Mouse (Mus musculus) liver, adult 2 months (tissue): ENCODE measurements at regions not wholly inside any gene's neighbourhood (a gene's known extent, or its start where the extent isn't known, plus 50 kb on each side); places are given as distances from the start of the nearest gene placed in this dataset.
A peak's percentile ranks its signal among the peaks of the same experiment; 100 is the strongest.

ENCODE experiments used
- DNase-seq: peaks from one replicate; pipeline ENCODE4 v3.0.0-alpha.2; 2011; ENCODE audit warnings: low read depth, low spot score; ENCODE audit errors: extremely low read depth
- H3K27ac ChIP-seq: fragments of 200-500 bp; replicated peaks from 2 replicates; pipeline ENCODE4 v1.5.1; 2012; ENCODE audit warnings: low read depth, mild to moderate bottlenecking, control low read depth, inconsistent platforms, low read length; ENCODE audit not compliant: insufficient read depth
- H3K27me3 ChIP-seq: fragments of 200-500 bp; 2 replicates; pipeline ENCODE4 v1.6.1; 2012; ENCODE audit warnings: mild to moderate bottlenecking, moderate library complexity, low read length, inconsistent platforms; ENCODE audit not compliant: control insufficient read depth, insufficient read depth
- H3K36me3 ChIP-seq: fragments of 200-500 bp; 2 replicates; pipeline ENCODE4 v1.6.1; 2012; ENCODE audit warnings: low read length, inconsistent platforms; ENCODE audit not compliant: control insufficient read depth, insufficient read depth
- H3K4me1 ChIP-seq: fragments of 200-500 bp; 2 replicates; pipeline ENCODE4 v1.6.1; 2011; ENCODE audit warnings: low read length; ENCODE audit not compliant: control insufficient read depth, insufficient read depth
- H3K4me3 ChIP-seq: fragments of 200-500 bp; 2 replicates; pipeline ENCODE4 v1.5.1; 2011; ENCODE audit warnings: low read depth, mild to moderate bottlenecking, control low read depth, low read length, moderate library complexity; ENCODE audit not compliant: insufficient read depth
- H3K79me2 ChIP-seq: fragments of 200-500 bp; 2 replicates; pipeline ENCODE4 v1.6.1; 2012; ENCODE audit warnings: inconsistent platforms, mild to moderate bottlenecking, low read length, moderate library complexity; ENCODE audit not compliant: control insufficient read depth, insufficient read depth
- H3K9ac ChIP-seq: fragments of 200-500 bp; 2 replicates; pipeline ENCODE4 v1.6.1; 2012; ENCODE audit warnings: low read depth, mild to moderate bottlenecking, control low read depth, inconsistent platforms, low read length
- CTCF ChIP-seq: fragments of 200-500 bp; IDR thresholded peaks from 2 replicates; pipeline ENCODE4 v1.5.1; 2011; ENCODE audit warnings: low read depth, low read length, control low read depth
- POLR2A ChIP-seq: fragments of 200-500 bp; IDR thresholded peaks from 2 replicates; pipeline ENCODE4 v1.6.1; 2011; ENCODE audit warnings: low read length, control low read depth; ENCODE audit not compliant: insufficient read depth; ENCODE audit errors: extremely low read depth
- WGBS: fragments of 180-500 bp; shearing (Covaris S2); methylation state at CpG from one replicate; pipeline ENCODE4 v1.1.7; 2018; 5-methylcytosine and 5-hydroxymethylcytosine counted together

GRCm38 (mm10) chr12:119070963-119071362, 104.7 kb upstream of the Abcb5 start:
- Histone ChIP-seq H3K4me3 (no peak overlapping the region), H3K36me3 (no peaks in the 10 kb centered on the region), H3K27me3 (no peaks in the 10 kb centered on the region), H3K79me2 (no peaks in the 10 kb centered on the region), H3K4me1 (no peaks in the 10 kb centered on the region; the same call in 1 of the 2 replicates), H3K27ac (no peak overlapping the region), H3K9ac (no peak overlapping the region)
- 30% methylated on average over 1 of the region's 1 CpGs for WGBS
- TF ChIP-seq POLR2A: no peak
- TF ChIP-seq CTCF: no peak
- DNase-seq: peak; percentile 80

GRCm38 (mm10) chr12:119070446-119070845, 104.2 kb upstream of the Abcb5 start:
- no peak overlapping the region for H3K27ac ChIP-seq
- peak; percentile 54 for DNase-seq
- H3K9ac ChIP-seq: no peak overlapping the region
- no peaks in the 10 kb centered on the region; the same call in 1 of the 2 replicates for H3K4me1 ChIP-seq
- no peaks in the 10 kb centered on the region for H3K79me2 ChIP-seq
- H3K4me3 ChIP-seq: no peak overlapping the region
- no peaks in the 10 kb centered on the region for H3K36me3 ChIP-seq
- TF ChIP-seq CTCF: no peak
- TF ChIP-seq POLR2A: no peak
- WGBS: 10% methylated on average over 1 of the region's 1 CpGs
- no peaks in the 10 kb centered on the region for H3K27me3 ChIP-seq

- no peak overlapping the region for H3K27ac ChIP-seq
- no peaks in the 10 kb centered on the region for H3K36me3 ChIP-seq
- H3K27me3 ChIP-seq: no peaks in the 10 kb centered on the region
- H3K4me3 ChIP-seq: no peak overlapping the region
- no peaks in the 10 kb centered on the region for H3K79me2 ChIP-seq
- no peaks in the 10 kb centered on the region; the same call in 1 of the 2 replicates for H3K4me1 ChIP-seq
- WGBS: 87% methylated on average over 3 of the region's 3 CpGs
- TF ChIP-seq CTCF (no peak), POLR2A (no peak)
- H3K9ac ChIP-seq: no peak overlapping the region
- DNase-seq: no peak
Measured at GRCm38 (mm10) chr12:119069747-119070146, 103.5 kb upstream of the Abcb5 start.

GRCm38 (mm10) chr12:119068079-119068478, 101.9 kb upstream of the Abcb5 start:
- Histone ChIP-seq H3K79me2 (no peaks in the 10 kb centered on the region), H3K27me3 (no peaks in the 10 kb centered on the region), H3K9ac (no peak overlapping the region), H3K36me3 (no peaks in the 10 kb centered on the region), H3K4me3 (no peak overlapping the region), H3K4me1 (no peaks in the 10 kb centered on the region; the same call in 1 of the 2 replicates), H3K27ac (no peak overlapping the region)
- WGBS: 100% methylated on average over 2 of the region's 2 CpGs
- no peak for DNase-seq
- TF ChIP-seq CTCF (no peak), POLR2A (no peak)

GRCm38 (mm10) chr12:119062931-119063330, 96.7 kb upstream of the Abcb5 start:
- Histone ChIP-seq H3K27me3 (no peaks in the 10 kb centered on the region), H3K4me3 (no peak overlapping the region), H3K4me1 (no peaks in the 10 kb centered on the region), H3K36me3 (no peaks in the 10 kb centered on the region), H3K27ac (no peak overlapping the region), H3K9ac (no peak overlapping the region), H3K79me2 (no peaks in the 10 kb centered on the region)
- WGBS: 85% methylated on average over 2 of the region's 2 CpGs
- no peak for DNase-seq
- TF ChIP-seq CTCF: no peak
- TF ChIP-seq POLR2A: no peak

- no peaks in the 10 kb centered on the region for H3K4me1 ChIP-seq
- H3K4me3 ChIP-seq: no peak overlapping the region
- H3K9ac ChIP-seq: no peak overlapping the region
- H3K79me2 ChIP-seq: no peaks in the 10 kb centered on the region
- TF ChIP-seq POLR2A (no peak), CTCF (no peak)
- no peaks in the 10 kb centered on the region for H3K36me3 ChIP-seq
- H3K27me3 ChIP-seq: no peaks in the 10 kb centered on the region
- DNase-seq: no peak
- no peak overlapping the region for H3K27ac ChIP-seq
Measured at GRCm38 (mm10) chr12:119062490-119062889, 96.3 kb upstream of the Abcb5 start.
